Mouse (Mus musculus): Measurements from ENCODE around the gene Zkscan1. TPM values are rescaled to one million over a fixed set of nuclear protein-coding genes. Genes with fewer than 3 reads are reported as not detected.

Gene Zkscan1
- total RNA-seq (2023; ENCODE audit: inconsistent age), result 15.6 to 18.0 TPM (median 17.9 TPM) in 4 replicates

GRCm38 (mm10) chr5:138084996-138085395, at the start of gene Zkscan1:
TSS of gene Zkscan1 (plus strand) at chr5:138085084.

GRCm38 (mm10) chr5:138052894-138053293, 32.0 kb upstream of the Zkscan1 start, which contains the start of gene Smok3c:
TSS of gene Smok3c (plus strand) at chr5:138053194.

GRCm38 (mm10) chr5:138116255-138117198, 31.6 kb downstream of the Zkscan1 start, which contains the start of gene Zscan21:
TSS of gene Zscan21 (plus strand) at chr5:138116903.

GRCm38 (mm10) chr5:138155443-138155976, 70.6 kb downstream of the Zkscan1 start, which contains the start of gene Zfp113:
TSS of gene Zfp113 (minus strand) at chr5:138155744.

Other genes starting within 250 kb of the Zkscan1 start
- 1.3 to 3.1 TPM (median 1.7 TPM) in 4 replicates for gene Pilra, start 248.8 kb upstream of the Zkscan1 start, total RNA-seq (2023; ENCODE audit: inconsistent age)
- 1.3 to 3.3 TPM (median 1.5 TPM) in 4 replicates for gene Pilrb1, start 227.0 kb upstream of the Zkscan1 start, total RNA-seq (2023; ENCODE audit: inconsistent age)
- 1.1 to 2.5 TPM (median 1.6 TPM) in 3 of 4 replicates, not detected in the other for gene Pilrb2, start 213.3 kb upstream of the Zkscan1 start, total RNA-seq (2023; ENCODE audit: inconsistent age)
- not detected in 4 replicates for gene Cyp3a13, start 163.5 kb upstream of the Zkscan1 start, total RNA-seq (2023; ENCODE audit: inconsistent age)
- gene Gjc3, start 122.0 kb upstream of the Zkscan1 start, total RNA-seq (2023; ENCODE audit: inconsistent age), result not detected in 4 replicates
- gene Azgp1, start 103.6 kb upstream of the Zkscan1 start, total RNA-seq (2023; ENCODE audit: inconsistent age), result not detected in 4 replicates
- not detected in 4 replicates for gene Smok3a, start 63.8 kb upstream of the Zkscan1 start, total RNA-seq (2023; ENCODE audit: inconsistent age)
- not detected in 4 replicates for gene Smok3b, start 63.7 kb upstream of the Zkscan1 start, total RNA-seq (2023; ENCODE audit: inconsistent age)
- gene Smok3c, start 31.9 kb upstream of the Zkscan1 start, total RNA-seq (2023; ENCODE audit: inconsistent age), result not detected in 4 replicates
- gene Zscan21, start 31.8 kb downstream of the Zkscan1 start, total RNA-seq (2023; ENCODE audit: inconsistent age), result 8.6 to 10.5 TPM (median 9.9 TPM) in 4 replicates
- 8.8 to 11.8 TPM (median 10.7 TPM) in 4 replicates for gene Zfp113, start 70.7 kb downstream of the Zkscan1 start, total RNA-seq (2023; ENCODE audit: inconsistent age)
- 50.0 to 62.1 TPM (median 51.4 TPM) in 4 replicates for gene Cops6, start 76.0 kb downstream of the Zkscan1 start, total RNA-seq (2023; ENCODE audit: inconsistent age)
- 34.6 to 44.5 TPM (median 37.7 TPM) in 4 replicates for gene Ap4m1, start 86.9 kb downstream of the Zkscan1 start, total RNA-seq (2023; ENCODE audit: inconsistent age)
- gene Mcm7, start 87.3 kb downstream of the Zkscan1 start, total RNA-seq (2023; ENCODE audit: inconsistent age), result 55.9 to 62.7 TPM (median 57.4 TPM) in 4 replicates
- 31.7 to 37.3 TPM (median 32.3 TPM) in 4 replicates for gene Taf6, start 102.4 kb downstream of the Zkscan1 start, total RNA-seq (2023; ENCODE audit: inconsistent age)
- 13.7 to 21.1 TPM (median 17.0 TPM) in 4 replicates for gene Cnpy4, start 102.4 kb downstream of the Zkscan1 start, total RNA-seq (2023; ENCODE audit: inconsistent age)
- gene Mblac1, start 109.2 kb downstream of the Zkscan1 start, total RNA-seq (2023; ENCODE audit: inconsistent age), result 1.1 to 1.7 TPM (median 1.6 TPM) in 3 of 4 replicates, not detected in the other
- not detected in 4 replicates for gene Nxpe5, start 140.8 kb downstream of the Zkscan1 start, total RNA-seq (2023; ENCODE audit: inconsistent age)
- gene Lamtor4, start 170.4 kb downstream of the Zkscan1 start, total RNA-seq (2023; ENCODE audit: inconsistent age), result 31.8 to 44.5 TPM (median 38.9 TPM) in 4 replicates
- gene BC037034, start 178.9 kb downstream of the Zkscan1 start, total RNA-seq (2023; ENCODE audit: inconsistent age), result 54.8 to 62.4 TPM (median 56.6 TPM) in 4 replicates
- gene Gal3st4, start 187.8 kb downstream of the Zkscan1 start, total RNA-seq (2023; ENCODE audit: inconsistent age), result not detected in 4 replicates
- gene Gm43720, start 194.9 kb downstream of the Zkscan1 start, total RNA-seq (2023; ENCODE audit: inconsistent age), result not detected in 4 replicates
- gene Gpc2, start 194.9 kb downstream of the Zkscan1 start, total RNA-seq (2023; ENCODE audit: inconsistent age), result 1.5 to 2.6 TPM (median 2.2 TPM) in 4 replicates
- 0.74 TPM in 1 of 4 replicates, not detected in the others for gene Stag3, start 195.2 kb downstream of the Zkscan1 start, total RNA-seq (2023; ENCODE audit: inconsistent age)